Mouse (Mus musculus) gastrocnemius, postnatal 4 days (tissue): ENCODE results near the gene Ilf2. TPM values are rescaled to one million over a fixed set of nuclear protein-coding genes. Genes with fewer than 3 reads are reported as not detected.
A peak's percentile ranks its signal among the peaks of the same experiment; 100 is the strongest.

ENCODE experiments used
- DNase-seq, 2 experiments: peaks; one replicate each; pipeline ENCODE4 v3.0.0; 2021 to 2022; ENCODE audit warnings: low spot score in 2 of 2, mixed read lengths in 2 of 2
- total RNA-seq, 2 experiments: library from RNA; stranded (reverse); gene quantifications; 2 replicates each; pipeline ENCODE4 v1.2.3; 2021

Ilf2 gene
- total RNA-seq, 2 experiments from 2014 or later = 72.3 to 75.4 TPM

- no peak for DNase-seq
Measured at GRCm38 (mm10) chr3:90508287-90508949, 32.5 kb downstream of the Ilf2 start.

GRCm38 (mm10) chr3:90508950-90509746 is 33.2 kb downstream of the Ilf2 start, which contains the start of gene Chtop:
Gene Chtop (minus strand): TSS chr3:90509498.
- peak; percentile 99 to 100 for DNase-seq

- no peak for DNase-seq
Measured at GRCm38 (mm10) chr3:90509747-90510123, 33.8 kb downstream of the Ilf2 start.

- DNase-seq = no peak
Measured at GRCm38 (mm10) chr3:90512276-90512675, 36.4 kb downstream of the Ilf2 start.

GRCm38 (mm10) chr3:90512948-90513642 is 37.2 kb downstream of the Ilf2 start:
- DNase-seq = no peak

- DNase-seq = peak in 1 of 2 experiments; percentile 52
Measured at GRCm38 (mm10) chr3:90513796-90514590, 38.1 kb downstream of the Ilf2 start, which contains the start of the genes S100a1 and S100a13. Gene S100a1 (minus strand): TSS chr3:90514392. Gene S100a13 (plus strand): TSS chr3:90514435.

GRCm38 (mm10) chr3:90514691-90515090 is 38.8 kb downstream of the Ilf2 start:
- DNase-seq = peak; percentile 40 to 72

- DNase-seq = no peak
Measured at GRCm38 (mm10) chr3:90515242-90515641, 39.3 kb downstream of the Ilf2 start.

- DNase-seq = no peak
Measured at GRCm38 (mm10) chr3:90515789-90516188, 39.9 kb downstream of the Ilf2 start.

- no peak for DNase-seq
Measured at GRCm38 (mm10) chr3:90517711-90518110, 41.8 kb downstream of the Ilf2 start.

- DNase-seq = peak in 1 of 2 experiments; percentile 45
Measured at GRCm38 (mm10) chr3:90525421-90525820, 49.5 kb downstream of the Ilf2 start.

- DNase-seq = no peak
Measured at GRCm38 (mm10) chr3:90526076-90526475, 50.1 kb downstream of the Ilf2 start.

GRCm38 (mm10) chr3:90526580-90526979 is 50.7 kb downstream of the Ilf2 start, which contains the start of gene S100a14:
Gene S100a14 (plus strand): TSS chr3:90526856.
- DNase-seq = no peak

GRCm38 (mm10) chr3:90527291-90527873 is 51.5 kb downstream of the Ilf2 start:
- no peak for DNase-seq

GRCm38 (mm10) chr3:90531713-90532112 is 55.8 kb downstream of the Ilf2 start:
- no peak for DNase-seq

- DNase-seq = no peak
Measured at GRCm38 (mm10) chr3:90535446-90535845, 59.5 kb downstream of the Ilf2 start.

GRCm38 (mm10) chr3:90537141-90537904 is 61.4 kb downstream of the Ilf2 start, which contains the start of gene S100a16:
Gene S100a16 (plus strand): TSS chr3:90537254.
- peak; percentile 53 to 78 for DNase-seq

GRCm38 (mm10) chr3:90537905-90538296 is 62.0 kb downstream of the Ilf2 start:
- DNase-seq = no peak
